ENCODE assay signal across 14 mouse cellular contexts in genomic region chr4:29732513-29732912, GRCm38 (mm10).
"Had no signal": no experiment of that assay in that cellular context is flagged by ENCODE, and none has a peak within 500 bp of the region (broad histone marks: within the 10 kb centered on the region; RNA-seq: fewer than 3 reads in every experiment).

No protein-coding gene starts in this region.

- H3K9ac ChIP-seq: liver, embryonic 13.5 days; lung, embryonic 15.5 days had no signal

- DNase-seq: kidney, adult 18-20 months; kidney, adult 9 months; kidney, postnatal 14 days; kidney, postnatal 4 days; layer of hippocampus, adult 9-11 months; liver, embryonic 13.5 days; lung, postnatal 10 days; lung, postnatal 36 days; midbrain, embryonic 14.5 days; thymus, adult 18-20 months; thymus, postnatal 36 days had no signal

- H3K27ac ChIP-seq: layer of hippocampus, adult 2 months; liver, embryonic 13.5 days; lung, embryonic 15.5 days had no signal

- H3K4me1 ChIP-seq: liver, embryonic 13.5 days; lung, embryonic 15.5 days had no signal

- H3K4me3 ChIP-seq: layer of hippocampus, adult 2 months; liver, embryonic 13.5 days; lung, embryonic 15.5 days had no signal

- H3K4me2 ChIP-seq: liver, embryonic 13.5 days; lung, embryonic 15.5 days; midbrain, embryonic 11.5 days had no signal

- H3K9me3 ChIP-seq: liver, embryonic 13.5 days; lung, embryonic 15.5 days had no signal

- H3K27me3 ChIP-seq: liver, embryonic 13.5 days; lung, embryonic 15.5 days had no signal

- H3K36me3 ChIP-seq: liver, embryonic 13.5 days; lung, embryonic 15.5 days had no signal
